Mouse (Mus musculus) cerebellum, adult 2 months (tissue): ENCODE measurements around the gene Trappc10.

ENCODE experiments used
- CTCF ChIP-seq: fragments of 200-500 bp; IDR thresholded peaks from 2 replicates; pipeline ENCODE4 v1.5.1; 2011; ENCODE audit warnings: low read depth, mild to moderate bottlenecking, control low read depth, low read length, moderate library complexity, borderline replicate concordance; ENCODE audit not compliant: insufficient read depth
- POLR2A ChIP-seq: fragments of 200-500 bp; IDR thresholded peaks from 2 replicates; pipeline ENCODE4 v1.6.1; 2011; ENCODE audit warnings: low read length, control low read depth, borderline replicate concordance; ENCODE audit not compliant: insufficient read depth

- TF ChIP-seq CTCF, result no peak
- no peak for TF ChIP-seq POLR2A
Measured at GRCm38 (mm10) chr10:78285959-78286358, 41.5 kb upstream of the Trappc10 start.
